Mouse (Mus musculus): ENCODE results near the gene Nfya. TPM values are rescaled to one million over a fixed set of nuclear protein-coding genes. Genes with fewer than 3 reads are reported as not detected.

The Nfya gene
- total and polyA plus RNA-seq, 3 experiments = 26.9 to 44.2 (median 29.3) TPM

DNA sequence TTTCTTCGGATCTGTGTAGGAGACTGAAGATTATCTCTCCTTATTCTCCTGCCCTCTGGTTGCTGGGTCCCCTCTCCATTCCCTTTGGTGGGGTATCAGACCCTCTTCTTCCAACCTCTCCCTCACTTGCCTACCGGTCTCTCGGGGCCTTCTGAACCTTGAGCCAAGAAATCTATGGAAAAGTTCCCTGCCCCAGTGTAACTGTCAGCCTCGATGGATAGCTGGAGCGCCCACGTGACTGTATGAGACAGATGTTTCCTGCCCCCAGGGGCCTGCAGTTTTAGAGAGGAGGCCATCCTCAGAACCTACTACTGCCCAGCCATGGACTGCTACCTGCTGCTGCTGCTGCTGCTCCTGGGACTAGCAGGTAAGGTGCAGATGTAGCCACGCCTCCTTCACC lies 50.1 kb downstream of the Nfya start, which contains the start of gene Treml1:
Gene Treml1 (plus strand): TSS at position 301 of the 400 bp plus-strand sequence.
- Histone ChIP-seq H3K9ac (ENCODE audit: insufficient read depth, low read depth) (no peak within 1 kb of the TSS), H3K9me3 (replicated peaks; ENCODE audit: low read length) (no peaks in the 10 kb centered on the region), H3K4me3 (replicated peaks in 1 of 3; ENCODE audit: low read depth in 2 of 3, low read length in 2 of 3, poor library complexity in 1 of 3) (no peak within 1 kb of the TSS), H3K4me1 (ENCODE audit: control insufficient read depth in 1 of 2, insufficient read depth in 2 of 2) (peaks cover 5 to 7% of the 10 kb centered on the region in 2 experiments; a peak in 2 of 4 replicates), H3K27me3 (replicated peaks) (peaks cover 7% of the 10 kb centered on the region), H3K36me3 (replicated peaks in 1 of 2; ENCODE audit: control insufficient read depth in 1 of 2, insufficient read depth in 1 of 2, low read length in 1 of 2) (no peaks in the 10 kb centered on the region), H3K79me2 (replicated peaks; ENCODE audit: control insufficient read depth, extremely low read depth, insufficient read depth, poor library complexity, severe bottlenecking) (no peaks in the 10 kb centered on the region), H3K27ac (ENCODE audit: insufficient read depth, low read depth) (no peak within 1 kb of the TSS), H3K4me2 (ENCODE audit: insufficient read depth, low read depth, poor library complexity, severe bottlenecking) (no peak within 1 kb of the TSS)
- TF ChIP-seq TBP (conservative IDR thresholded peaks at IDR 0.05; ENCODE audit: low read depth, low read length) (no peak), ZMIZ1 (IDR thresholded peaks at IDR 0.05; ENCODE audit: low read depth, low read length) (no peak), CHD2 (IDR thresholded peaks at IDR 0.05; ENCODE audit: low read length) (no peak), NELFE (IDR thresholded peaks at IDR 0.05; ENCODE audit: low read depth, low read length) (no peak), MYC (IDR thresholded peaks at IDR 0.05; ENCODE audit: low read depth, low read length) (no peak)
- DNase-seq (ENCODE audit: extremely low read depth) = no peak
- dilution Hi-C loops (cut with MboI; ENCODE audit: extremely low pct_ligation_motif_present, extremely low pct_unique_long_range_greater_than_20kb, low sequenced_read_pairs) (no loop called here), in situ Hi-C loops (cut with MboI; ENCODE audit: low pct_ligation_motif_present, low pct_unique_long_range_greater_than_20kb, low sequenced_read_pairs) (no loop called here)

DNA sequence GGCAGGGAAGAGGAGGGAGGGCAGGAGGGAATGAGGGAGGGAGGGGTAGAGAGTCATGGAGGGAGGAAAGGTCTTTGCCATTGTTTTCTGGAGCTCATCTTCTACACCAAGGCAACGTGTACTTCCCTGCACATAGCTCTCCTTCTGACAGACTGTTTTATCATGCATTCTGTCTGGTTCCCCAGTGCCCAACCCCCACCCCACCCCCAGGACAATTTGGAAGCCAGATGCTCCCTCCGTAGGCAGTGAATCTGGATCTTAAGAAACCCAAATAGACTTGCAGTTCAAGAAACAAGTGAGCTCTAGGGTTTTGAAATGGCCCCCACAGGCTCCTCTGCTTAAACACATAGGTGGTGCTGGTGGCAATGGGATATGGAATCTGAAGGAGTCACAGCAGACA lies 51.8 kb downstream of the Nfya start:
- dilution Hi-C loops (cut with MboI; ENCODE audit: extremely low pct_ligation_motif_present, extremely low pct_unique_long_range_greater_than_20kb, low sequenced_read_pairs) (no loop called here), in situ Hi-C loops (cut with MboI; ENCODE audit: low pct_ligation_motif_present, low pct_unique_long_range_greater_than_20kb, low sequenced_read_pairs) (no loop called here)
- Histone ChIP-seq H3K36me3 (replicated peaks in 1 of 2; ENCODE audit: control insufficient read depth in 1 of 2, insufficient read depth in 1 of 2, low read length in 1 of 2) (no peaks in the 10 kb centered on the region), H3K9ac (ENCODE audit: insufficient read depth, low read depth) (no peak overlapping the region), H3K27ac (ENCODE audit: insufficient read depth, low read depth) (no peak overlapping the region), H3K27me3 (replicated peaks) (peaks cover under 1% of the 10 kb centered on the region), H3K79me2 (replicated peaks; ENCODE audit: control insufficient read depth, extremely low read depth, insufficient read depth, poor library complexity, severe bottlenecking) (no peaks in the 10 kb centered on the region), H3K9me3 (replicated peaks; ENCODE audit: low read length) (no peaks in the 10 kb centered on the region), H3K4me2 (ENCODE audit: insufficient read depth, low read depth, poor library complexity, severe bottlenecking) (no peak overlapping the region), H3K4me1 (ENCODE audit: control insufficient read depth in 1 of 2, insufficient read depth in 2 of 2) (peaks cover 5 to 7% of the 10 kb centered on the region in 2 experiments; a peak in 2 of 4 replicates), H3K4me3 (replicated peaks in 1 of 3; ENCODE audit: low read depth in 2 of 3, low read length in 2 of 3, poor library complexity in 1 of 3) (no peak overlapping the region)
- TF ChIP-seq USF1 (IDR thresholded peaks at IDR 0.05; ENCODE audit: low read depth, low read length) (no peak), POLR2AphosphoS2 (IDR thresholded peaks at IDR 0.05; ENCODE audit: low read depth, low read length) (no peak), ELF1 (IDR thresholded peaks at IDR 0.05; ENCODE audit: low read depth, low read length) (no peak), ZNF384 (IDR thresholded peaks at IDR 0.05; ENCODE audit: low read depth, low read length) (no peak), POLR2A (IDR thresholded peaks at IDR 0.05; ENCODE audit: low read depth, low read length) (no peak), JUND (conservative IDR thresholded peaks at IDR 0.05; ENCODE audit: low read depth, low read length) (no peak), CHD1 (IDR thresholded peaks at IDR 0.05; ENCODE audit: low read depth, low read length) (no peak), GABPA (IDR thresholded peaks at IDR 0.05; ENCODE audit: insufficient replicate concordance, low read depth, low read length) (no peak), TCF12 (IDR thresholded peaks at IDR 0.05; ENCODE audit: low read depth, low read length) (no peak), NRF1 (IDR thresholded peaks at IDR 0.05; ENCODE audit: low read depth, low read length) (no peak), MAX (IDR thresholded peaks at IDR 0.05; ENCODE audit: low read length) (no peak), RAD21 (IDR thresholded peaks at IDR 0.05; ENCODE audit: low read depth, low read length) (no peak), CHD2 (IDR thresholded peaks at IDR 0.05; ENCODE audit: low read length) (no peak), PAX5 (IDR thresholded peaks at IDR 0.05; ENCODE audit: low read length) (no peak), E2F4 (IDR thresholded peaks at IDR 0.05; ENCODE audit: insufficient replicate concordance, low read depth, low read length) (no peak), SIN3A (IDR thresholded peaks at IDR 0.05; ENCODE audit: low read length) (no peak), MYC (IDR thresholded peaks at IDR 0.05; ENCODE audit: low read depth, low read length) (no peak), CTCF (conservative IDR thresholded peaks at IDR 0.05 in 1 of 2, IDR thresholded peaks at IDR 0.05 in 1 of 2; ENCODE audit: low read depth in 2 of 2, low read length in 2 of 2) (no peak), USF2 (conservative IDR thresholded peaks at IDR 0.05; ENCODE audit: low read depth, low read length) (no peak), TBP (conservative IDR thresholded peaks at IDR 0.05; ENCODE audit: low read depth, low read length) (no peak)
- DNase-seq (ENCODE audit: extremely low read depth) = no peak
